Mouse (Mus musculus) adrenal gland, postnatal 10 days (tissue): ENCODE data around the gene Iqsec1. TPM values are rescaled to one million over a fixed set of nuclear protein-coding genes. Genes with fewer than 3 reads are reported as not detected.

ENCODE experiments used
- DNase-seq: peaks from one replicate; pipeline ENCODE4 v3.0.0; 2021; ENCODE audit warnings: mixed read lengths
- total RNA-seq, 2 experiments: library from RNA; stranded (reverse); gene quantifications; 2 replicates each; pipeline ENCODE4 v1.2.3; 2021

Gene Iqsec1
- total RNA-seq, 2 experiments from 2014 or later = 82.0 to 90.7 TPM

- DNase-seq = no peak
Measured at GRCm38 (mm10) chr6:90812072-90812471, 176.4 kb downstream of the Iqsec1 start.

- no peak for DNase-seq
Measured at GRCm38 (mm10) chr6:90810576-90810975, 177.9 kb downstream of the Iqsec1 start.

GRCm38 (mm10) chr6:90809960-90810362 is 178.5 kb downstream of the Iqsec1 start:
- DNase-seq = peak; percentile 65

- peak; percentile 33 for DNase-seq
Measured at GRCm38 (mm10) chr6:90809077-90809840, 179.2 kb downstream of the Iqsec1 start.

GRCm38 (mm10) chr6:90808544-90808943 is 179.9 kb downstream of the Iqsec1 start:
- DNase-seq = no peak

GRCm38 (mm10) chr6:90808134-90808533 is 180.4 kb downstream of the Iqsec1 start:
- DNase-seq = no peak

GRCm38 (mm10) chr6:90807581-90807980 is 180.9 kb downstream of the Iqsec1 start:
- no peak for DNase-seq

GRCm38 (mm10) chr6:90806743-90807142 is 181.7 kb downstream of the Iqsec1 start:
- no peak for DNase-seq

- no peak for DNase-seq
Measured at GRCm38 (mm10) chr6:90805101-90805500, 183.4 kb downstream of the Iqsec1 start.

GRCm38 (mm10) chr6:90804646-90805045 is 183.8 kb downstream of the Iqsec1 start:
- no peak for DNase-seq

- peak; percentile 13 for DNase-seq
Measured at GRCm38 (mm10) chr6:90802604-90803003, 185.9 kb downstream of the Iqsec1 start.

- DNase-seq = no peak
Measured at GRCm38 (mm10) chr6:90802058-90802457, 186.4 kb downstream of the Iqsec1 start.

- no peak for DNase-seq
Measured at GRCm38 (mm10) chr6:90800825-90801224, 187.7 kb downstream of the Iqsec1 start.

GRCm38 (mm10) chr6:90799116-90799515 is 189.4 kb downstream of the Iqsec1 start:
- no peak for DNase-seq

GRCm38 (mm10) chr6:90798201-90798600 is 190.3 kb downstream of the Iqsec1 start:
- DNase-seq = no peak

- DNase-seq = no peak
Measured at GRCm38 (mm10) chr6:90796902-90797596, 191.4 kb downstream of the Iqsec1 start.

- DNase-seq = no peak
Measured at GRCm38 (mm10) chr6:90790901-90791300, 197.6 kb downstream of the Iqsec1 start.

- no peak for DNase-seq
Measured at GRCm38 (mm10) chr6:90789520-90789919, 199.0 kb downstream of the Iqsec1 start.

- DNase-seq = no peak
Measured at GRCm38 (mm10) chr6:90787587-90787986, 200.9 kb downstream of the Iqsec1 start.

- peak; percentile 26 for DNase-seq
Measured at GRCm38 (mm10) chr6:90787036-90787435, 201.4 kb downstream of the Iqsec1 start.

- DNase-seq = no peak
Measured at GRCm38 (mm10) chr6:90786589-90786988, 201.9 kb downstream of the Iqsec1 start.

- no peak for DNase-seq
Measured at GRCm38 (mm10) chr6:90783945-90784344, 204.5 kb downstream of the Iqsec1 start.

GRCm38 (mm10) chr6:90783176-90783575 is 205.3 kb downstream of the Iqsec1 start:
- DNase-seq = no peak
